Mouse (Mus musculus): Measurements from ENCODE around the gene Hand1.
"Not testable (repeated sequence)": the region's sequence is repeated elsewhere in the genome, so short reads cannot be mapped to it uniquely, and the experiment has no call there.

Hand1 gene

DNA sequence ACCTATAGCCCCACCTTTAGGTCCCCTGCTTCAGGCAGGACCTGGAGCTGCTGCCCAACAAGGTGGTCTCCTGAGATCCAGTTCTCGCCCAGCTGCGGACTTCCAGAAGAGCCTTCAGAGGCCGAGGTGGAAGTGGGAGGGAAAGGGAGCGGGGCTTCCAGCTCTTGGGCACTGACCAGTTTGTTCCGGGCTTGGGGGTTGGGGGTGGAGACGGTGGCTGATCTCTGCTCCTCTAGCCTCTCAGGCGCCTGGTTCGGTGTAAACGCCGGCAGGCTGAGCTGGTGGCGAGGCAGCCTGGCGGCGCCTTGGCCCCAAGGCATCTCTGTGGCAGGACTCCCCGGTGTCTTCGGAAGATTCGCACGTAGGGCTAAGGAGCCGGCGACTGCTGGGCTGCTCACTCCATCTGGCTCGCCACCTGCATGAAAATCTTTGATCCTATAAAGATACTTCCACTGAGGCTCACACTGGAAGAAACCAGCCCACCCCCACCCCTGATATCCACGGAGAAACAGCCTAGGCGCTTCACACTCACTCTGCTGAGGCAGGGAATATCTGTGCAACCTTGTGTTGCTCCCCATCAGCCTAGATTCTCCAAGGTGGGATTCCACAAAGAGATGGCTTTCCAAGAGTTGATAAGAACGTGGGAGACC is at the start of gene Hand1:
TSS of gene Hand1 (minus strand) at position 267 of the 650 bp plus-strand sequence.
- no peak for DNase-seq (ENCODE audit: low spot score)

GRCm38 (mm10) chr11:57876157-57876556 is 43.5 kb upstream of the Hand1 start:
- DNase-seq (ENCODE audit: low spot score) = no peak

- peak; percentile 43 for DNase-seq (ENCODE audit: low spot score)
These were observed 40.4 kb upstream of the Hand1 start for GRCm38 (mm10) chr11:57873014-57873413.

DNA sequence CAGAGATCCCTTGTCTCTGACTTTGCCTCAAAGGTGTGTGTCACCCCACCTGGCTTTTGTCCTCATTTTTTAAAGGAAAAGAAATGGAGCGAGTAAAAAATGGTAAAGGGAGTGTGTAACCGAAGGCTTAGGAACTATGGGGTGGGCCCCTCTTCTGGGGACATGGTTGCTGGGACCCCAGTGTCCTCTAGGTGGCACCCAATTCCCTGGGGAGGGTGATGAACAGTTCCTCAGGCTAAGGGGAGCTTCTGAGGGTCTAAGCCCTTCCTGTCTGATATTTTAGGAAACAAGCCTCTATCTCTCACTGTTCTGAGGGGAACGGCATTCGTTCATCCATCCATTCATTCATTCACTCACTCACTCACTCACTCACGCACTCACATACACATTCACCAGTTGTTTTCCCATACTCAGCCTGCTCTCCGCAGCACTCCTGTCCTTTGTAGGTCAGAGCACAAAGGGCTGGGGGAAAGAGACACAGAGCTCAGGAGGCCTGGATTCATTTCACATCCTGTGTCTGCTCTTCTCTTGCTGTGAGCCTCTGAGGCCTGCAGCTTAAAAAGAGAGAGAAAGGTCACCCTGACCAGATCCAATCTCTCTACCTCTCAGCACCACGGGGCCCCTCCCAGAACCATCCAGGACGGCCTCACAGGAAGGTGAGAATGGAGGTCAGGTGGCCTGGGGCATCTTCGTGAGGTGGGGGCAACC is 36.3 kb upstream of the Hand1 start:
- DNase-seq (ENCODE audit: low spot score) = peak; percentile 48

- no peak for DNase-seq (ENCODE audit: low spot score)
These were observed 33.8 kb upstream of the Hand1 start for GRCm38 (mm10) chr11:57866466-57866865.

DNA sequence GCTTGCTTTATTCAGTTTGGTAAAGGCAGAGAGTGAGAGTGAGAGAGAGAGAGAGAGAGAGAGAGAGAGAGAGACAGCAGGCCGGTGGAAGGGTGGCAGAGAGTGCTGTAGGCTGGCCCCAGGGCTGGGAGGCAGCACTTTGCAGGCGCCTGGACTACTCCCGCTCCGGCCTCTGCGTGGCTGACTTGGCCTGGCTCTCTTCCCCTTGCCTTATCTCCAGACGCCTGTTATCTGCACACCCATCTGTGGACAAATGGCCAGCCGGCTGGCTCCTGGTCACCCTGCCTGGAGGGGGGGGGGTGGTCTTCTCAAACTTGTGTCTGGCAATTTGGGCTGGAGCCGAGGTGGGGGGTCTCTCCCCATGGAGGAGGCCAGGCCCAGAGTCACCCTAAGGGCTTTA is 32.0 kb upstream of the Hand1 start:
- peak; percentile 74 for DNase-seq (ENCODE audit: low spot score)

GRCm38 (mm10) chr11:57862088-57862487 is 29.5 kb upstream of the Hand1 start:
- no peak for DNase-seq (ENCODE audit: low spot score)

DNA sequence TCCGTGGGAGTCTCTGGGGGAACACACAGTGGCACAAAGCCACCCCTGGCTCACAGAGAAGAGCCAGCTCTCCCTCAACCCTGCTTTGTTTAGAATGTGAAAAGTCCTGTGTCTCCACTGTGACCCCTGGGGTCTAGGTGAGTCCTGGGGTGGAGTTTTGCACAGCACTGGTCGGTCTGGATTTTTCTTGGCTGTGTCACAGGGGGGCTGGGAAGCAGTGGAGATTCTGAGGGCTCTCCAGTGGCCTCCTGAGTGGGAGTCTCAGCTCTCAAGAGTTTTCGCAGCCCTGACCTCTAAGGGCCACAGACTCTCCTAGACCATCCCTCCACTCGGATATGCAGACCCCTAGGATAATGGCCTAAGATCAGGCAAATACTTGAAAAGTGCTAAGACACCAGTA is 25.1 kb upstream of the Hand1 start:
- DNase-seq (ENCODE audit: low spot score) = no peak

DNA sequence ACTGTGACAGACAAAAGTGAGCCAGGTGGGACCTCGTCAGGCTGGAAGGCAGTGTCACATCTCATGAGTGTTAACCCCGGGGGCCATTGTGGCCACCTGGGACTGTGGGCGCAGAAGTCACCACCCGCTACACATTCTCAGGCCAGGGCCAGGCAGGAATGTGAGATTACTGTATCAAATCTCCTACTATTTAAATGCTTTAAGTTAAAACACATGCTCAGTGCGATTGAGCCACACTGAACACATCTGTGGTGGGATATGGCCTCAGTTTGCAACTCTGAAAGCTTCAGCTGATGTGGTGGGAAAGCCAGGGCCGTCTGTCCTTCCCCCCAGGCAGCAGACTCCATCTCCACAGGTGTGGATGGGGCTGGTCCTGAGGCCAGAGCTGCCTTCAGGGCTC is 21.0 kb upstream of the Hand1 start:
- no peak for DNase-seq (ENCODE audit: low spot score)

DNA sequence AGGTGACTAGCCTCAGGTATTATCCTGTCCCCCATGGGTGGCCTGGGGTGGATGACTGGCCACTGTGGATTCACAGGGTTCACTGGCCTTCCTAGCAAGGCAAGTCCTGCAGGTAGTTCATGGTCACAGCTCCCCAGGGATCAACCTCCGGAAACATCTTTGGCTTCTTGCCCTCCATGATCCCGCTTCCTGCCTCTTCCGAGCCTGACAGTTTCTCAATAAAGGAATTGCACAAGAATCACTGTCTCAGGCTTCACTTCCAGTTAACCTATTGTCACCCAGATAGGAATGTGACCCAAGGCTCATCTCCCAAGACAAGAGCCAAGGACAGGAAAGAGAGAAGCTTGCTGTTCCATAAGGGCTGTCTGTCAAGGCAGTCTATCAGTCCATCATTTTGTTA is 18.3 kb upstream of the Hand1 start:
- DNase-seq (ENCODE audit: low spot score) = peak; percentile 71

DNA sequence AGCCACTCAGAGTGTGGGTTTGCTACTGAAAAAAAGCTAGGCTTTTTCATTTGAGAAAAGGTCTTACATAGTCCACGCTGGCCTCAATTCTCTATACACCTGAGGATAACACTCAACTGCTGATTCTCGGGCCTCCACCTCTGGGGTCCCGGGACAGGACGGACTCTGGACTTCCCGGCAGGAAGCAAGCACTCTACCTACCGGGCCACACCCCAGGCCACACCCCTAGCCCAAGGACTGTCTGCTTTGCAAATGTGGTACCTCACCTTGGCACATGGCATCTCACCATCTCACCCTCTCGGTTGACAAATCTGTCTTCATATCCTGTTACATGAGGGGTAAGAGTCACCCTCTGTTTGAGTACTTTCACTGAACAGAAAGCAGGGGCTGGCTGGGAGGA is 17.7 kb upstream of the Hand1 start:
- no peak for DNase-seq (ENCODE audit: low spot score)

DNA sequence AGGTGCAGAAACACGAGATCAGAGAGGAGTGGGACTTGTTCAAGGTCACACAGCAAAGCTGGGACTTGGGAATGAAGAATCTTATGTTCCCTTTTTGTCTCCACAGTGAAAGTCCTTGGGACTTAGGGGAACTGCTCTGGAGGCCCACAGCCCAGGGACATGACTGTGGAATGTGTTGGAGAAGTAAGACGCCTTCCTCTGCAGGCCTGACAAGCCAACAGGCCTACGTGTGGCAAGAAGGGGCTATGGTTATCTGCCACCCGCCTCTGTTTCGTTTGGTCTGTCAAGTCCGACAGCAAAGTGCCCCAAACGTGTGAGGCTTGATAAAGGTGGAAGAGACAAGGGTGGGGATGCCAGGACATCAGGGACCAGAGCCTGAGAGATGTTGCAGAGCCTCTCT is 14.8 kb upstream of the Hand1 start:
- DNase-seq (ENCODE audit: low spot score) = no peak

DNA sequence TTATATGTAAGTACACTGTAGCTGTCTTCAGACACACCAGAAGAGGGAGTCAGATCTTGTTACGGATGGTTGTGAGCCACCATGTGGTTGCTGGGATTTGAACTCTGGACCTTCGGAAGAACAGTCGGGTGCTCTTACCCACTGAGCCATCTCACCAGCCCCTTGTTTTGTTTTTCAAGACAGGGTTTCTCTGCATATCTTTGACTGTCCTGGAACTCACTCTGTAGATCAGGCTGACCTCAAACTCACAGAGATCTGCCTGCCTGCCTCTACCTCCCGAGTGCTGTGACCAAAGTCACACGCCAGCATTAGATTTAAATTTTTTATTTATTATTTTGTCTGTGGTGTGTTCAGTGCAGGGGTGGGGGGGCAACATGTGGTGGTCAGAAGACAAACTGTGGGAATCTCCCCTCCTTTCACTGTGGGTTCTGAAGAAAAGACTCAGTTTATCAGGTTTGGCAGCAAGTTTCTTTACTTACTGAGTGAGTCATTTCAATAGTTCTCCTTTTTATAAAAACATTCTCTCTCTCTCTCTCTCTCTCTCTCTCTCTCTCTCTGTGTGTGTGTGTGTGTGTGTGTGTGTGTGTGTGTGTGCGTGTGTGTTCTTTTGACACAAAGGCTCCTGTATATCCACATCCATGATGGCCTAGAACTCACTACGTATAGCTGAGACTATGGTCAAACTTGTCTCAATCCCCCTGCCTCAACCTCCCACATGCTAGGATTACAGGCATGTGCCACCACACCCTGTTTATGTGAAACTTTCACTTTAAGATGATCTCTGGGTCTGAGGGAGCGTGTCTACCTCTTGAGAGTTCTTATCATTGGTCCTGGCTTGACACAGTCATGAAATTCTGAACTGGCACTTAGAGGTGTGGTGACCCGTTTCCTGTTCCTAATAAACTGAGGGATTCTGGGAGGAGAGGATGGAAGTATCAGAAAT is 14.1 kb upstream of the Hand1 start:
- not testable (repeated sequence) for DNase-seq (ENCODE audit: low spot score)

DNA sequence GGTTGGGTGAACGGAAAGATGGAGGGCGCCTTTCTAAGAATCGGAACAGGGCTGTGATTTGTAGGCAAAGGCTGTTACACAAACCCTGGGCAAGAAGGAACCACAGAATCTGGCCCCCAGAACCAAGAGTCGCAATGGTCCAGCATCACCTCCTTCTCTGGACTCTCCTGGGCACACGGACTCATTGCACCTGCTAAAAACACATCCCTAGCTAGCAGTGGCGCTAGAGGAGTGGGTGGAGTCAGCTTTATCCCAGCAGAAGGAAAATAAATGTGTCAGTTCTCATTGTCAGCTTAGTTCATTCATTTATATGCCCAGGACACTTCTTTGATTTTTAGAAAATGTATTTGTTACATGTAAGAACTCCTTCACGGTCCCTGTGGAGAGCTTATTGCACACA is 8.8 kb upstream of the Hand1 start:
- peak; percentile 58 for DNase-seq (ENCODE audit: low spot score)

DNA sequence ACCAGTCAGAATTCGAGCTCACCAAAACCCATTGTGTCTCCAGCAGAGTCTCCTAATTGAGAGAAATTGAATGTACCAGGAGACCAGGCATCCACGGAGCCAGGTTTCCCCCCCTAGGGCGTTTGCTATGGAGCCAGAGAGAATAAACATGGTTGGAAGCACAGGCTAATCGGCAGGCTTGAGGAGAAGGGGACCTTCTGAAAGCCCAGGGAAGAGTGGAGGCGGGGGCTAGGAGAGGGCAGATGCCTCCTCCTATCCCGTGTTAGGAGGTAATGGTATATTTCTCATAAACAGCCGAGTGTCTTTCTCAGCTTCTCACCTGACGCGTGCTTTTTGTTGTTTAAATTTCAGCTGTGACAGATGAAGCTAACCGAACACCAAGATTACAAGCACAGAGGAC is 8.4 kb upstream of the Hand1 start:
- DNase-seq (ENCODE audit: low spot score) = peak; percentile 65

GRCm38 (mm10) chr11:57837861-57838680 is 5.5 kb upstream of the Hand1 start:
- no peak for DNase-seq (ENCODE audit: low spot score)

DNA sequence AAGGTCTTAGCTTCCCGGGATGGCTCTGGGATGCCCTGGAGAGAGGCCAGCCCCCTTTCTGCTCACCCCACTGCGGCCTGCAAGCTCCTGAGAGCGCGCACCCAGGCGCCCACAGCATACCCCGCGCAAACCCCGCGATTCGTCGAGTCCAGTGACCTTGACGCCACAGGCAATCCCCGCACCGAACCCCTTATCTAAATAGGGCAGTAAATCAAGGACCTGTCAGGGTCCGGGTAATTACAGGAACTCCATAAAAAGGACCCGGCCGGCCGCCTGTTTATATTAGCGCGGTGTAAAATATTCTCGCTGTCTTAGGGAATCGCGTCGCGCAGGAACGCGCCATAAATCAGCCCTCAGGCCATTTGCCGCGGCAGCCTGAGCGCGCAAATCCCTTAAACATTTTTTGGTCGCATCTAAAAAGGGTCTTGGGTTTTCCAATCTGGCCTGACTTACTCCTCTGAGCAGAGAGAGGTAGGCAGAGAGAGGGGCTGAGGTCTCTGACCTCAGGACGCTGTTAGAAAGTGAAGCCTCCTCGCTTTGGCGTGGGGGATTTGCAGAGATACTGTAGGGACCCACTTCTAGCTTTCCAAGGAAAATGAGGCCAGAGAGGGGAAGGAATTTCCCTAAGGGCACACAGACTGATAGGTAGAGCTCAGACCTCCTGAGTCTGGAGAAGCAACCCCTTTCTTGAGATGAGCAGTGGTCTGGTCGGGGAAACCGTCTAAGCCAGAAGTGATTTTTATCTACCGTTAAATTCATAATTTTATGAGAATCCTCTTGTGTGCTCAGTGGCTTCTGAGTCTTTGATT is 4.5 kb upstream of the Hand1 start:
- no peak for DNase-seq (ENCODE audit: low spot score)

DNA sequence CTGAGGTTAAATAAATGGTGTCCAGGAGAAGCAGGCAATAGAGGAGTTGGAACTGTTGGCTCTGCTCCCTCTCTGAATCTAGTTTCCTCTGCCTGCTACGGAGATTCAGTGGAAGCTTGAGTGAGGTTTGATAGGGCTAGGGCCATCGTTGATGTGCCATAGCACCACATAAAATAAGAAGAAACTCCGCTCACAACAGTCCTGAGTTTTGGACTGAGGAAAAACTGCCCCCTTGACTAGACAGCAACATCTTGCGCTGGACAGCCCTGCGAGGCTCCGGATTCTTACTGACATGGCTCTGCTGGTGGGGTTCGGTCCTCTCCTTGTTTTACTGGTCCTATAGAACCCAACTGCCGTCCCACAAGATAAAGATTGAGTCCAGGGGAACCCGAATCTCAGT is 3.8 kb upstream of the Hand1 start:
- DNase-seq (ENCODE audit: low spot score) = no peak

DNA sequence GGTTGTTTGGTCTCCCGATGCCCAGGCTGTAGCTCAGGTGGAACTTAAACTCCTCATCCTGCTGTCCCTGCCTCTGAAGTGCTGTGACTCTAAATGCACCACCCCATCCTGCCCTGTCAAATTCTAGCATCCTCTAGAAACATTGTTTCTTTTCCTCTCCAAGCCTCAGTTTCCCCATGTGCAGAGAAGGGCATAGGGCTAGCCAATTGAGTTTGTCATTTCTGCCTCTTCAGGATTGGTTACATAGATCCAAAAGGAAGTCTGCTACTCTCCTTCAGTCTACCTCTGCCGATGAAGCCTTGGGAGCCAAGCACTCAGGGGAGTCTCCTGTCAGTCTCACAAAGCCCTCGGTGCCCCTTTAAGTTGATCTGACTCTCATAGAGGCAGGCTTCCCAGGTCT is 3.3 kb upstream of the Hand1 start:
- no peak for DNase-seq (ENCODE audit: low spot score)

GRCm38 (mm10) chr11:57835331-57835730 is 2.7 kb upstream of the Hand1 start:
- no peak for DNase-seq (ENCODE audit: low spot score)

- DNase-seq (ENCODE audit: low spot score) = no peak
These were observed 1.4 kb upstream of the Hand1 start for GRCm38 (mm10) chr11:57834031-57834430.
